Mouse (Mus musculus) neural tube, embryonic 12.5 days (tissue): ENCODE results near the gene Tbx4. TPM values are rescaled to one million over a fixed set of nuclear protein-coding genes. Genes with fewer than 3 reads are reported as not detected.
A peak's percentile ranks its signal among the peaks of the same experiment; 100 is the strongest.

Source experiments
- ATAC-seq: fragments of 200-750 bp; cut with Nextera tagmentation; 2 replicates; pipeline ENCODE4 v1.8.0; 2017; ENCODE audit warnings: low read depth, mild to moderate bottlenecking, moderate TSS enrichment, moderate library complexity; ENCODE audit not compliant: low FRiP score
- H3K27ac ChIP-seq: fragments of 300-500 bp; sonication (generic); 2 replicates; pipeline ENCODE4 v1.5.1; 2016
- H3K27me3 ChIP-seq: fragments of 300-500 bp; sonication (generic); replicated peaks from 2 replicates; pipeline ENCODE4 v1.6.1; 2016; ENCODE audit warnings: mild to moderate bottlenecking
- H3K36me3 ChIP-seq: fragments of 300-500 bp; sonication (generic); 2 replicates; pipeline ENCODE4 v1.6.1; 2016; ENCODE audit warnings: mild to moderate bottlenecking
- H3K4me1 ChIP-seq: fragments of 300-500 bp; sonication (generic); 2 replicates; pipeline ENCODE4 v1.6.1; 2016
- H3K4me2 ChIP-seq: fragments of 300-500 bp; sonication (generic); replicated peaks from 2 replicates; pipeline ENCODE4 v1.6.1; 2016; ENCODE audit warnings: mild to moderate bottlenecking
- H3K4me3 ChIP-seq: fragments of 300-500 bp; sonication (generic); 2 replicates; pipeline ENCODE4 v1.5.1; 2016
- H3K9ac ChIP-seq: fragments of 300-500 bp; sonication (generic); 2 replicates; pipeline ENCODE4 v1.6.1; 2016; ENCODE audit warnings: mild to moderate bottlenecking
- H3K9me3 ChIP-seq: fragments of 300-500 bp; sonication (generic); 2 replicates; pipeline ENCODE4 v1.6.1; 2016; ENCODE audit warnings: mild to moderate bottlenecking
- WGBS: fragments of 180-500 bp; shearing (Covaris S2); methylation state at CpG from one replicate; pipeline ENCODE4 v1.1.7; 2016; 5-methylcytosine and 5-hydroxymethylcytosine counted together
- polyA plus RNA-seq: library from polyadenylated mRNA; unstranded; fragments of >200 nt; fragmentation: Nextera tagmentation; extraction: Ambion mirVana; gene quantifications from 2 replicates; pipeline ENCODE4 v1.2.1, GENCODE M21; 2016

Gene Tbx4
- polyA plus RNA-seq, 1 experiment from 2014 or later, result 0.39 TPM

DNA sequence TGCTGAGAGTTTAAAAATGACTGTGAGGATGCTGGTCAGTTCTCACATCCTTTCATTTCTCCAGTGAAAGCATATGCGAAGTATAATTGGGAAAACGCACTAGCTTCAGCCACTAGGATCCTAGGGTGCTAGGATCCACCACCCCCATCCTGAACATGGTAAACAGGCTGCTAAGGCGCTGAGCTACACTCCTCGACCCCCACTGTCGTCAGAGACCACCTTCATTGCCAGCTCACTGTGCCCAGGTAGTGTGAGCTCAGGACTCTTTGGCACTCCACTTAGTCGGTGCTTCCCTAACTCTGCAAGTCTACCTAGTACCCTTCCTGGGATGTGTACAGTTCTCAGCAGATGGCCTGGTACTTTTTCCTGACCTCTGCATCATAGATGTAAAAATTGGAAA lies 6.5 kb downstream of the Tbx4 start:
- ATAC-seq, result no peak
- 4% methylated on average over 6 of the region's 6 CpGs for WGBS
- Histone ChIP-seq H3K36me3 (no peaks in the 10 kb centered on the region), H3K9ac (no peak overlapping the region), H3K4me1 (peaks cover 31% of the 10 kb centered on the region), H3K4me2 (no peak overlapping the region), H3K27me3 (peaks cover 99% of the 10 kb centered on the region), H3K9me3 (no peaks in the 10 kb centered on the region), H3K4me3 (no peak overlapping the region), H3K27ac (no peak overlapping the region)

GRCm38 (mm10) chr11:85893400-85894135 lies 7.3 kb downstream of the Tbx4 start:
- Histone ChIP-seq H3K4me3 (no peak overlapping the region), H3K27me3 (peaks cover 99% of the 10 kb centered on the region), H3K27ac (no peak overlapping the region), H3K9me3 (no peaks in the 10 kb centered on the region), H3K4me1 (peaks cover 25% of the 10 kb centered on the region), H3K4me2 (no peak overlapping the region), H3K9ac (no peak overlapping the region), H3K36me3 (no peaks in the 10 kb centered on the region)
- ATAC-seq, result no peak
- WGBS, result under 1% methylated on average over 13 of the region's 13 CpGs

GRCm38 (mm10) chr11:85894136-85894530 lies 7.9 kb downstream of the Tbx4 start:
- Histone ChIP-seq H3K27ac (no peak overlapping the region), H3K4me1 (peaks cover 24% of the 10 kb centered on the region), H3K4me2 (no peak overlapping the region), H3K36me3 (no peaks in the 10 kb centered on the region), H3K9ac (no peak overlapping the region), H3K27me3 (peaks cover 98% of the 10 kb centered on the region), H3K4me3 (no peak overlapping the region), H3K9me3 (no peaks in the 10 kb centered on the region)
- 0% methylated on average over 3 of the region's 3 CpGs for WGBS
- ATAC-seq, result no peak

DNA sequence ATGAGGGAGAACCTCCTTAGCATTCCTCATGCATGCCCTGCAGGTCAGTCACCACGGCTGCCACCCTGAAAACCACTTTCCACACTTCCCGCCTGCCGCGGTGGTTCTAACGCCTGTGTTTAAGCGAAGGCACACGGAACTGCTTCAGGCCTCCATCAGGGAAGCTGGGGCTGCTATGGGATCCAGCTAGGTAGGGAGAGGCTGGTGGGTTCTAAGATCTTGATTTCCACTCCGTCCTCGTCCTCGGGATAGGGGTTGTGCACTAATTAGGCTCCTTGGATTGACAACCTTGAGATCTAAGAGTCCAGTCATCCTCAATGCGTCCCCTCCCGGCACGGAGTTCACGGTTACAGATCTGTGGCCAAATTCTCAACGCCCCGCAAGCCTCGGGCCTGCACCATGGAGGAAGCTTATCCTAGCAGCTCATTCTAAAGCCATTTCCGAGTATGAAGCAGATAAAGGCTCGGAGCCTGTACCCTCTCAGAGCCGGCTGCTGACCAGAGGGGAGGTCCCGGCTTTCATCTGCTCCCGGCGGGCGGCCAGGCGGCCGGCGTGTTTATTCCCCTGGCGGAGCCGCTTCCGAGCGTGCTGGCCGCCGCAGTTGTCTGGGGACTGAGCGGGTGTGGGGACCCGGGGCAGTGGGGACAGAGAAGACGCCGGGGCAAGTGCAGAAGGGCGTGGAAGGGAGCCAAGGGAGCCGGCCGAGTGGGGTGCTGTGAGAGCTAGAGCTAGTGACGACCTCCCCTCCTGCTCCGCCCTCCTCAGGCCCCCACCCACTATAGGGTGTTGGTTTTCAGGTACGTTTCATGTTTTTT lies 8.7 kb downstream of the Tbx4 start:
- Histone ChIP-seq H3K9ac (peak overlapping the region; percentile 45; the same call in 1 of the 2 replicates), H3K27me3 (peaks cover 98% of the 10 kb centered on the region), H3K4me2 (peak overlapping the region; percentile 56), H3K4me3 (peak overlapping the region; percentile 23), H3K9me3 (no peaks in the 10 kb centered on the region), H3K36me3 (no peaks in the 10 kb centered on the region), H3K27ac (no peak overlapping the region), H3K4me1 (peaks cover 21% of the 10 kb centered on the region)
- ATAC-seq, result no peak
- 2% methylated on average over 43 of the region's 43 CpGs for WGBS

- WGBS, result 27% methylated on average over 12 of the region's 13 CpGs
- peaks cover 9% of the 10 kb centered on the region for H3K4me1 ChIP-seq
- H3K9ac ChIP-seq, result no peak overlapping the region
- no peaks in the 10 kb centered on the region for H3K9me3 ChIP-seq
- H3K27me3 ChIP-seq, result peaks cover 98% of the 10 kb centered on the region
- no peak overlapping the region for H3K4me3 ChIP-seq
- no peak overlapping the region for H3K27ac ChIP-seq
- H3K36me3 ChIP-seq, result no peaks in the 10 kb centered on the region
- ATAC-seq, result no peak
- no peak overlapping the region for H3K4me2 ChIP-seq
These were observed 10.2 kb downstream of the Tbx4 start for GRCm38 (mm10) chr11:85896335-85896985.

DNA sequence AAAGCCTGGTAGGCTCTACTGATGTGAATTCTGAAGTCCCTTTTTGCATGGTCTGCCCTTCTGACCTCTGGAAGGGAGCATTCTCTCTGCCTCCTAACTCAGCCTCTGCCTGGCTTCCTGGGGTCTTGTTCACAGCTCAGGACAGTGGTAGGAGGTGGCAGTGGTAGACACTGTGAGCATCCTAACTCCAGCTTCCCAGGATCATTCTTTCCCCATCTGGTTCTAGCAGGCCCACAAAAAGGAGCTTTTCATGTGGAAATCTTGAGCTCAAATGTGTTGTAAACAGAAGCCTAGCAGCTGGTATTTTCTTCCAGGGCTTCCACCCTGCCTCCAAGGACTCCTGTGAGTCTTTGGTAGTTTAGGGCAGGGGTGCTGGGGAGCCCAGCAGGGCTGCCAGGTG lies 14.1 kb downstream of the Tbx4 start:
- Histone ChIP-seq H3K4me2 (no peak overlapping the region), H3K27me3 (peaks cover 64% of the 10 kb centered on the region)
- ATAC-seq, result no peak

GRCm38 (mm10) chr11:85909514-85909913 lies 23.3 kb downstream of the Tbx4 start:
- Histone ChIP-seq H3K4me2 (no peak overlapping the region), H3K4me1 (peaks cover 8% of the 10 kb centered on the region), H3K9me3 (no peaks in the 10 kb centered on the region), H3K9ac (no peak overlapping the region), H3K27me3 (peaks cover 4% of the 10 kb centered on the region; the same call in 1 of the 2 replicates), H3K4me3 (no peak overlapping the region), H3K36me3 (no peaks in the 10 kb centered on the region), H3K27ac (no peak overlapping the region)
- no peak for ATAC-seq
- WGBS, result 62% methylated on average over 4 of the region's 4 CpGs

More for the DNA sequence above, 14.1 kb downstream of the Tbx4 start:
- Histone ChIP-seq H3K27ac (no peak overlapping the region), H3K4me1 (peaks cover under 1% of the 10 kb centered on the region), H3K9ac (no peak overlapping the region), H3K9me3 (no peaks in the 10 kb centered on the region), H3K36me3 (no peaks in the 10 kb centered on the region), H3K4me3 (no peak overlapping the region)

- H3K4me2 ChIP-seq, result no peak overlapping the region
- 40% methylated on average over 10 of the region's 10 CpGs for WGBS
- peaks cover 4% of the 10 kb centered on the region; the same call in 1 of the 2 replicates for H3K27me3 ChIP-seq
- no peak overlapping the region for H3K4me3 ChIP-seq
- H3K9ac ChIP-seq, result no peak overlapping the region
- no peak overlapping the region for H3K27ac ChIP-seq
- no peak for ATAC-seq
- H3K36me3 ChIP-seq, result no peaks in the 10 kb centered on the region
- no peaks in the 10 kb centered on the region for H3K9me3 ChIP-seq
- peaks cover 8% of the 10 kb centered on the region for H3K4me1 ChIP-seq
These were observed 23.9 kb downstream of the Tbx4 start for GRCm38 (mm10) chr11:85910133-85910532.

DNA sequence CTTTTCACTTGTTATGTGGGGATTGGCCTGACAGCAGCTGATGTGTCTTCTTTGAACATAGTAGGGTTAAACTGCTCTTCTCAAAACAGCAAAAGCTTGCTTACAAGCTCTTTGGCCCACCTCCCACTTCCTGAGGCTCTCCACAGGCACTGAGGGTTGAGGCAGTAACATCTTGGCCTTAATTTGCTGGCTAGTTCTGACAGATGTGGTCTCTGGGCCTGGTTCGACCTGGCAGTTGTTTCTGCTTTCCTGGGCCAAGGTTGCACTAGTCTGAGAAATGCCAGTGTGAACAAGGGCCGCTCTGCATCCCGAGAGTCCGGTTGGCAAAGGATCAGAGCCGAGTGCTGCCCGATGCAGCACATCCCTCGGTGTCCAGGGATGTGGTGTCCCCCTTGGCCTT lies 27.3 kb downstream of the Tbx4 start:
- Histone ChIP-seq H3K4me3 (no peak overlapping the region), H3K4me1 (peaks cover 35% of the 10 kb centered on the region), H3K27me3 (no peaks in the 10 kb centered on the region), H3K4me2 (no peak overlapping the region), H3K9ac (no peak overlapping the region), H3K27ac (no peak overlapping the region), H3K36me3 (no peaks in the 10 kb centered on the region), H3K9me3 (no peaks in the 10 kb centered on the region)
- 90% methylated on average over 7 of the region's 7 CpGs for WGBS
- ATAC-seq, result no peak

GRCm38 (mm10) chr11:85917091-85917992 lies 31.1 kb downstream of the Tbx4 start:
- H3K4me2 ChIP-seq, result peak overlapping the region; percentile 41; the same call in 1 of the 2 replicates
- H3K9me3 ChIP-seq, result no peaks in the 10 kb centered on the region
- H3K36me3 ChIP-seq, result no peaks in the 10 kb centered on the region
- H3K9ac ChIP-seq, result no peak overlapping the region
- H3K4me1 ChIP-seq, result peaks cover 31% of the 10 kb centered on the region
- H3K27me3 ChIP-seq, result peaks cover 13% of the 10 kb centered on the region
- H3K4me3 ChIP-seq, result no peak overlapping the region
- no peak overlapping the region for H3K27ac ChIP-seq
- 20% methylated on average over 12 of the region's 12 CpGs for WGBS
- peak; percentile 73 for ATAC-seq

DNA sequence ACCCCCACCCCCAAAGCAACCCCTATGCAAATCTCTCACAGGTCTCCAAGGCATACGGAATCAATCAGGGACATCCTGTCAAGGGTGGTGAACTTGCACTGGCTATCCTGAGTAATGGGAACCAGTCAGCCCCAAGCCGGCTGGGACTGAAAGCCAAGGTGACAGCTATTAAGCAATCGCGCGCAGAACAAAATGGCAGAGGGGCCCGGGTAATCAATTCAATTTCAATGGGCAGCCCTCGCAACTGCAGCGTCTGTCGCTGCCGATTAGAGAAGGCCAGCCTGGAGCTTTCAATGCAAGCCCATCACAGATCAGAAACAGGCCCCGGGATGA lies 31.7 kb downstream of the Tbx4 start:
- no peak; the same call in 1 of the 2 replicates for ATAC-seq
- H3K9ac ChIP-seq, result no peak overlapping the region
- WGBS, result 3% methylated on average over 11 of the region's 11 CpGs
- peaks cover 19% of the 10 kb centered on the region for H3K27me3 ChIP-seq
- H3K4me3 ChIP-seq, result no peak overlapping the region
- H3K4me2 ChIP-seq, result peak overlapping the region; percentile 41
- H3K36me3 ChIP-seq, result no peaks in the 10 kb centered on the region
- peaks cover 31% of the 10 kb centered on the region for H3K4me1 ChIP-seq
- H3K9me3 ChIP-seq, result no peaks in the 10 kb centered on the region
- peak overlapping the region; percentile 32; the same call in 1 of the 2 replicates for H3K27ac ChIP-seq
